Mouse (Mus musculus) G1E (cell line): Measurements from ENCODE around the gene Sorbs1.

Experiments
- CTCF ChIP-seq: IDR thresholded peaks from 2 replicates; pipeline ENCODE4 v1.5.1; 2012; ENCODE audit warnings: low read depth, low read length, inconsistent platforms, mixed read lengths
- GATA1 ChIP-seq: IDR thresholded peaks from 2 replicates; pipeline ENCODE4 v1.6.1; 2012; ENCODE audit warnings: borderline replicate concordance, low read length, inconsistent platforms, mixed read lengths
- GATA2 ChIP-seq: IDR thresholded peaks from 2 replicates; pipeline ENCODE4 v1.6.1; 2012; ENCODE audit warnings: low read depth, low read length, inconsistent platforms, borderline replicate concordance

DNA sequence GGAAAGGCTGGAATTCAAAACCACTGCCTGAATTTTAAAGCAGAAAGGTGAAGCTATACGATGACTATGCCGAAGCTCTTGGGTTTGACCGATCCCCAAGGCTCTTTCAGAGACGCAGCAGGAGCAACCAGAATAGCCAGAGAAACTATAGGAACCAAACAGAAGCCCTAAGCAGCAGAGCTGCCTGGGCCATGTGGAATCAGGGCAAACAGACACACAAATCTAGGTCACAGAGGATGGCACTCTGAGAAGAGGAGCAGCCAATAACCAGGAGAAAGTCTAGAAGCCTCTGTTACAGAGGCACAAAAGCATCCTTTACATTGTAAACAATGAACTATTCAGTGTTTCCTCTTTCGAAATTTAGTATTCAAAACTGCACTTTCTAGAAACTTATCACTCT, 140.9 kb downstream of the Sorbs1 start:
- TF ChIP-seq CTCF (no peak), GATA1 (no peak), GATA2 (no peak)
